Mouse (Mus musculus): ENCODE measurements around the gene Moxd1. TPM values are rescaled to one million over a fixed set of nuclear protein-coding genes. Genes with fewer than 3 reads are reported as not detected.

Moxd1 gene
- polyA plus RNA-seq, 2 experiments = 0.12 TPM; not detected in 1

- no peak overlapping the region for H3K4me3 ChIP-seq (ENCODE audit: insufficient read depth in 1 of 2, low read depth in 2 of 2, low read length in 2 of 2)
- WGBS (ENCODE audit: insufficient replicate concordance) = 64% methylated on average over 6 of the region's 6 CpGs
- H3K4me2 ChIP-seq (ENCODE audit: low read depth) = no peak overlapping the region
- no peaks in the 10 kb centered on the region for H3K36me3 ChIP-seq (replicated peaks; ENCODE audit: control insufficient read depth, insufficient read depth, low read depth)
- H3K27ac ChIP-seq = no peak overlapping the region
- no peaks in the 10 kb centered on the region for H3K27me3 ChIP-seq (ENCODE audit: control insufficient read depth, insufficient read depth, low read length)
- no peaks in the 10 kb centered on the region for H3K9me3 ChIP-seq (ENCODE audit: control insufficient read depth, low read length)
- DNase-seq (ENCODE audit: low read depth in 3 of 3, low spot score in 3 of 3) = no peak
- no peaks in the 10 kb centered on the region for H3K4me1 ChIP-seq (replicated peaks; ENCODE audit: control insufficient read depth in 2 of 2, insufficient read depth in 2 of 2, low read length in 1 of 2)
- no peak overlapping the region for H3K9ac ChIP-seq (replicated peaks)
- ATAC-seq (ENCODE audit: insufficient read depth) = no peak
- no peak for TF ChIP-seq CTCF (IDR thresholded peaks at IDR 0.05; ENCODE audit: low read depth)
- no peak for TF ChIP-seq EP300 (IDR thresholded peaks at IDR 0.05; ENCODE audit: low read depth)
Observed at GRCm38 (mm10) chr10:24210075-24210474, 13.2 kb upstream of the Moxd1 start.

- Histone ChIP-seq H3K4me1 (replicated peaks; ENCODE audit: control insufficient read depth in 2 of 2, insufficient read depth in 2 of 2, low read length in 1 of 2) (no peaks in the 10 kb centered on the region), H3K4me3 (ENCODE audit: insufficient read depth in 1 of 2, low read depth in 2 of 2, low read length in 2 of 2) (no peak overlapping the region), H3K4me2 (ENCODE audit: low read depth) (no peak overlapping the region), H3K36me3 (replicated peaks; ENCODE audit: control insufficient read depth, insufficient read depth, low read depth) (no peaks in the 10 kb centered on the region), H3K9me3 (ENCODE audit: control insufficient read depth, low read length) (no peaks in the 10 kb centered on the region), H3K9ac (replicated peaks) (no peak overlapping the region), H3K27me3 (ENCODE audit: control insufficient read depth, insufficient read depth, low read length) (no peaks in the 10 kb centered on the region), H3K27ac (no peak overlapping the region)
- no peak for DNase-seq (ENCODE audit: low read depth in 3 of 3, low spot score in 3 of 3)
- ATAC-seq (ENCODE audit: insufficient read depth) = no peak
- TF ChIP-seq EP300 (IDR thresholded peaks at IDR 0.05; ENCODE audit: low read depth) (no peak), CTCF (IDR thresholded peaks at IDR 0.05; ENCODE audit: low read depth) (no peak)
- 56% methylated on average over 5 of the region's 5 CpGs for WGBS (ENCODE audit: insufficient replicate concordance)
Observed at GRCm38 (mm10) chr10:24213297-24213696, 10.0 kb upstream of the Moxd1 start.

- H3K27me3 ChIP-seq (ENCODE audit: control insufficient read depth, insufficient read depth, low read length) = peaks cover 7% of the 10 kb centered on the region
- H3K27ac ChIP-seq = no peak overlapping the region
- H3K4me2 ChIP-seq (ENCODE audit: low read depth) = no peak overlapping the region
- no peak for TF ChIP-seq EP300 (IDR thresholded peaks at IDR 0.05; ENCODE audit: low read depth)
- TF ChIP-seq CTCF (IDR thresholded peaks at IDR 0.05; ENCODE audit: low read depth) = no peak
- no peaks in the 10 kb centered on the region for H3K4me1 ChIP-seq (replicated peaks; ENCODE audit: control insufficient read depth in 2 of 2, insufficient read depth in 2 of 2, low read length in 1 of 2)
- no peak overlapping the region for H3K4me3 ChIP-seq (ENCODE audit: insufficient read depth in 1 of 2, low read depth in 2 of 2, low read length in 2 of 2)
- H3K36me3 ChIP-seq (replicated peaks; ENCODE audit: control insufficient read depth, insufficient read depth, low read depth) = no peaks in the 10 kb centered on the region
- ATAC-seq (ENCODE audit: insufficient read depth) = no peak
- H3K9ac ChIP-seq (replicated peaks) = no peak overlapping the region
- DNase-seq (ENCODE audit: low read depth in 3 of 3, low spot score in 3 of 3) = no peak
- 36% methylated on average over 6 of the region's 6 CpGs for WGBS (ENCODE audit: insufficient replicate concordance)
- H3K9me3 ChIP-seq (ENCODE audit: control insufficient read depth, low read length) = no peaks in the 10 kb centered on the region
Observed at GRCm38 (mm10) chr10:24217558-24218268, 5.6 kb upstream of the Moxd1 start.

GRCm38 (mm10) chr10:24220931-24221330 is 2.4 kb upstream of the Moxd1 start:
- 67% methylated on average over 5 of the region's 5 CpGs for WGBS (ENCODE audit: insufficient replicate concordance)
- Histone ChIP-seq H3K9me3 (ENCODE audit: control insufficient read depth, low read length) (no peaks in the 10 kb centered on the region), H3K36me3 (replicated peaks; ENCODE audit: control insufficient read depth, insufficient read depth, low read depth) (no peaks in the 10 kb centered on the region), H3K4me2 (ENCODE audit: low read depth) (no peak overlapping the region), H3K9ac (replicated peaks) (no peak overlapping the region), H3K27ac (no peak overlapping the region), H3K4me3 (ENCODE audit: insufficient read depth in 1 of 2, low read depth in 2 of 2, low read length in 2 of 2) (no peak overlapping the region), H3K27me3 (ENCODE audit: control insufficient read depth, insufficient read depth, low read length) (peaks cover 32% of the 10 kb centered on the region), H3K4me1 (replicated peaks; ENCODE audit: control insufficient read depth in 2 of 2, insufficient read depth in 2 of 2, low read length in 1 of 2) (no peaks in the 10 kb centered on the region)
- ATAC-seq (ENCODE audit: insufficient read depth) (no peak), DNase-seq (ENCODE audit: low read depth in 3 of 3, low spot score in 3 of 3) (no peak)
- TF ChIP-seq CTCF (IDR thresholded peaks at IDR 0.05; ENCODE audit: low read depth) (no peak), EP300 (IDR thresholded peaks at IDR 0.05; ENCODE audit: low read depth) (no peak)

GRCm38 (mm10) chr10:24222911-24223310 is 406 bp upstream of the Moxd1 start:
- H3K9me3 ChIP-seq (ENCODE audit: control insufficient read depth, low read length) = no peaks in the 10 kb centered on the region
- H3K4me1 ChIP-seq (replicated peaks; ENCODE audit: control insufficient read depth in 2 of 2, insufficient read depth in 2 of 2, low read length in 1 of 2) = no peaks in the 10 kb centered on the region

More at GRCm38 (mm10) chr10:24222911-24223310, 406 bp upstream of the Moxd1 start:
- no peak overlapping the region for H3K27ac ChIP-seq
- H3K36me3 ChIP-seq (replicated peaks; ENCODE audit: control insufficient read depth, insufficient read depth, low read depth) = no peaks in the 10 kb centered on the region
- no peak for TF ChIP-seq EP300 (IDR thresholded peaks at IDR 0.05; ENCODE audit: low read depth)
- ATAC-seq (ENCODE audit: insufficient read depth) = no peak
- no peak overlapping the region for H3K9ac ChIP-seq (replicated peaks)
- no peak for DNase-seq (ENCODE audit: low read depth in 3 of 3, low spot score in 3 of 3)
- 26% methylated on average over 6 of the region's 6 CpGs for WGBS (ENCODE audit: insufficient replicate concordance)
- H3K4me3 ChIP-seq (ENCODE audit: insufficient read depth in 1 of 2, low read depth in 2 of 2, low read length in 2 of 2) = no peak overlapping the region
- peak overlapping the region; percentile 54 for H3K4me2 ChIP-seq (ENCODE audit: low read depth)
- peaks cover 32% of the 10 kb centered on the region for H3K27me3 ChIP-seq (ENCODE audit: control insufficient read depth, insufficient read depth, low read length)

All from liver, embryonic 14.5 days (tissue).